Mouse (Mus musculus): ENCODE measurements at regions not wholly inside any gene's neighbourhood (a gene's known extent, or its start where the extent isn't known, plus 50 kb on each side); places are given as distances from the start of the nearest gene placed in this dataset.

- no peaks in the 10 kb centered on the region for H3K4me1 ChIP-seq (ENCODE audit: control insufficient read depth in 1 of 2, insufficient read depth in 2 of 2, low read length in 2 of 2)
- no peak overlapping the region for H3K9ac ChIP-seq (ENCODE audit: control insufficient read depth, low read depth, low read length, poor library complexity, severe bottlenecking)
- H3K9me3 ChIP-seq (replicated peaks; ENCODE audit: insufficient read depth, low read length), result no peaks in the 10 kb centered on the region
- H3K79me2 ChIP-seq (ENCODE audit: control insufficient read depth, insufficient read depth, low read length, poor library complexity), result no peaks in the 10 kb centered on the region
- TF ChIP-seq MYC (IDR thresholded peaks at IDR 0.05; ENCODE audit: low read depth, low read length) (no peak), HCFC1 (IDR thresholded peaks at IDR 0.05; ENCODE audit: low read depth, low read length) (no peak), TAL1 (IDR thresholded peaks at IDR 0.05; ENCODE audit: low read length) (no peak), RAD21 (IDR thresholded peaks at IDR 0.05; ENCODE audit: low read depth, low read length) (no peak), CHD2 (IDR thresholded peaks at IDR 0.05; ENCODE audit: low read length) (no peak), GATA1 (IDR thresholded peaks at IDR 0.05; ENCODE audit: low read depth, low read length) (no peak), JUND (IDR thresholded peaks at IDR 0.05; ENCODE audit: low read depth, low read length) (no peak), RCOR1 (IDR thresholded peaks at IDR 0.05; ENCODE audit: low read depth, low read length) (no peak), E2F4 (IDR thresholded peaks at IDR 0.05; ENCODE audit: borderline replicate concordance, low read depth, low read length) (no peak), NRF1 (IDR thresholded peaks at IDR 0.05; ENCODE audit: insufficient read depth, low read depth, low read length, poor library complexity, severe bottlenecking) (no peak), ZKSCAN1 (IDR thresholded peaks at IDR 0.05; ENCODE audit: low read depth, low read length) (no peak), MAZ (IDR thresholded peaks at IDR 0.05; ENCODE audit: low read depth, low read length) (no peak), ELF1 (IDR thresholded peaks at IDR 0.05; ENCODE audit: low read depth, low read length) (no peak), UBTF (IDR thresholded peaks at IDR 0.05; ENCODE audit: borderline replicate concordance, insufficient read depth, low read depth, low read length) (no peak)
- H3K27ac ChIP-seq (ENCODE audit: control insufficient read depth, low read depth, low read length), result no peak overlapping the region
- no peak overlapping the region for H3K4me3 ChIP-seq (ENCODE audit: control insufficient read depth in 1 of 2, insufficient read depth in 1 of 2, low read depth in 2 of 2, low read length in 2 of 2)
- H3K36me3 ChIP-seq (ENCODE audit: control insufficient read depth in 1 of 2, insufficient read depth in 2 of 2, low read length in 2 of 2), result no peaks in the 10 kb centered on the region
- no peak for DNase-seq (ENCODE audit: low read depth, low spot score)
- H3K27me3 ChIP-seq (ENCODE audit: control insufficient read depth in 1 of 2, insufficient read depth in 2 of 2, low read length in 2 of 2), result no peaks in the 10 kb centered on the region
Observed at GRCm38 (mm10) chr13:83867211-83867610, 354.9 kb upstream of the Tmem161b start.

DNA sequence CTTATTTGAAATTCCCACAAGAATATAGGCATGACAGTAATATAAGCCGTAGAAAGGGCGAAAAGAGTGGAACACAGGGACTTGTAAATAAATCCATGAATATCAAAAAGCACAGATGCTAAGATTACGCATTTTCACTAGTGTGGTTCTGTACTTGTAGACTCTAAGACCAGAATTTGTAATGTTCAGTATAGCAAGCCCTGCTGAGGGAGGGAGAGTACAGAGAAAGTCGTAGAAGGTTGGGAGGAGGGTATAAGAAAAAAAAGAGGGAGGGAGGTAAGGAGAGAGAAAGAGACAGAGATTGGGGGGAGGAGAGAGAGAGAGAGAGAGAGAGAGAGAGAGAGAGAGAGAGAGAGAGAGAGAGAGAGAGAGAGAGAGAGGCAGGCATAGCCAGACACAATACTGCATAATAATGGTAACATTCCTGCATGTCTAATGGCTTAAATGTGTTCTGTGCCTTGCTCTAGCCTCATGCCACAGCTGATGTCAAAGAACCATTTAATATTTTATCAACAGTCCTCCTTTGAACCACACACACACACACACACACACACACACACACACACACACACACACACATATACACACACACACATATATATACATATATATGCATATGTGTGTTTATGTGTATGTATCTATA, 354.1 kb upstream of the Tmem161b start:
- DNase-seq (ENCODE audit: low read depth, low spot score), result no peak
- Histone ChIP-seq H3K79me2 (ENCODE audit: control insufficient read depth, insufficient read depth, low read length, poor library complexity) (no peaks in the 10 kb centered on the region), H3K9me3 (replicated peaks; ENCODE audit: insufficient read depth, low read length) (no peaks in the 10 kb centered on the region), H3K27ac (ENCODE audit: control insufficient read depth, low read depth, low read length) (no peak overlapping the region), H3K4me3 (ENCODE audit: control insufficient read depth in 1 of 2, insufficient read depth in 1 of 2, low read depth in 2 of 2, low read length in 2 of 2) (no peak overlapping the region), H3K4me1 (ENCODE audit: control insufficient read depth in 1 of 2, insufficient read depth in 2 of 2, low read length in 2 of 2) (no peaks in the 10 kb centered on the region), H3K9ac (ENCODE audit: control insufficient read depth, low read depth, low read length, poor library complexity, severe bottlenecking) (no peak overlapping the region), H3K36me3 (ENCODE audit: control insufficient read depth in 1 of 2, insufficient read depth in 2 of 2, low read length in 2 of 2) (no peaks in the 10 kb centered on the region), H3K27me3 (ENCODE audit: control insufficient read depth in 1 of 2, insufficient read depth in 2 of 2, low read length in 2 of 2) (no peaks in the 10 kb centered on the region)
- TF ChIP-seq KAT2A (conservative IDR thresholded peaks at IDR 0.05; ENCODE audit: low read depth, low read length) (no peak), GABPA (IDR thresholded peaks at IDR 0.05; ENCODE audit: low read depth, low read length) (no peak)
